Mouse (Mus musculus) brain, embryonic 14.5 days (tissue): ENCODE results near the gene Mrpl16.

ENCODE experiments used
- CTCF ChIP-seq: fragments of 200-500 bp; IDR thresholded peaks from 2 replicates; pipeline ENCODE4 v1.5.1; 2012; ENCODE audit warnings: inconsistent platforms, mild to moderate bottlenecking, moderate library complexity, borderline replicate concordance; ENCODE audit not compliant: insufficient read depth, insufficient read length; ENCODE audit errors: extremely low read depth
- POLR2A ChIP-seq: fragments of 200-500 bp; IDR thresholded peaks from 2 replicates; pipeline ENCODE4 v1.6.1; 2012; ENCODE audit warnings: mild to moderate bottlenecking, inconsistent platforms, borderline replicate concordance; ENCODE audit not compliant: poor library complexity, insufficient read depth, insufficient read length, severe bottlenecking; ENCODE audit errors: extremely low read depth

DNA sequence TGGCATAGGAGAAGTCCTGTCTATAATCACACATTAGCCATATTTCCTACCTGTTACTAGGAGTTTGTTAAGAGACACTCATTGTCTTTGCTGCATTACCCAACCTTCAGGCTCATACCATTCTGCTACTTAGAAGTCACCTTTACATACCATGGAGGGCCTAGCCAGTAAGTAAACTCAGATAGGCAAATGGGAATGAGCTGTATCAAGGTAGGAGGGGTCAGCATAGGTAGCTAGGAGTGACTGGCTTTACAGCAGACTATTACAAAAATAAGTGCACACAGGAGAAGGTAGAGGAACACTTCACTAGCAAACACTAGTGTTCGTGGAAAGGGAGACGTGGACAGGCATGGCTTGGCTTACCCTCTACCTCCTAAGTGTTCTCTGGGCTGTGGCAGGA is 22.9 kb upstream of the Mrpl16 start, which contains the start of gene Gif:
- TF ChIP-seq CTCF (no peak), POLR2A (no peak)
